24 mouse cellular contexts compared by ENCODE assay signal in genomic region chr7:98873316-98873715, GRCm38 (mm10). TPM values are rescaled to one million over a fixed set of nuclear protein-coding genes. Genes with fewer than 3 reads are reported as not detected.
"Had no signal": no experiment of that assay in that cellular context is flagged by ENCODE, and none has a peak within 500 bp of the region (broad histone marks: within the 10 kb centered on the region; RNA-seq: fewer than 3 reads in every experiment).

No protein-coding gene starts in this region.

- H3K27ac ChIP-seq: gastrocnemius, adult 2 months; heart, embryonic 13.5 days; heart, embryonic 15.5 days; hindbrain, embryonic 13.5 days; hindbrain, embryonic 15.5 days; hindbrain, postnatal 0 days; layer of hippocampus, adult 2 months; left cerebral cortex, adult 2 months; limb, embryonic 10.5 days; liver, embryonic 13.5 days had no signal

- DNase-seq: gastrocnemius, adult 2 months; gastrocnemius, postnatal 10 days; gastrocnemius, postnatal 25 days; heart, adult 18-20 months; heart, postnatal 14 days; heart, postnatal 36 days; kidney, adult 11 months; kidney, adult 8-10 months; kidney, postnatal 10 days; kidney, postnatal 25 days; kidney, postnatal 4 days; liver; liver, embryonic 13.5 days had no signal

- H3K9me3 ChIP-seq: heart, embryonic 13.5 days; heart, embryonic 15.5 days; hindbrain, embryonic 13.5 days; hindbrain, embryonic 15.5 days; limb, embryonic 10.5 days; limb, embryonic 12.5 days; liver, embryonic 13.5 days had no signal

- H3K36me3 ChIP-seq: heart, embryonic 13.5 days; heart, embryonic 15.5 days; hindbrain, embryonic 13.5 days; hindbrain, embryonic 15.5 days; limb, embryonic 10.5 days; limb, embryonic 12.5 days; liver, embryonic 13.5 days had no signal

- H3K4me3 ChIP-seq: gastrocnemius, adult 2 months; heart, embryonic 13.5 days; heart, embryonic 15.5 days; hindbrain, embryonic 13.5 days; hindbrain, embryonic 15.5 days; layer of hippocampus, adult 2 months; left cerebral cortex, adult 2 months; limb, embryonic 10.5 days; limb, embryonic 12.5 days; liver, embryonic 13.5 days had no signal

- H3K27me3 ChIP-seq: heart, embryonic 13.5 days; heart, embryonic 15.5 days had no signal

- H3K9ac ChIP-seq: heart, embryonic 13.5 days; heart, embryonic 15.5 days; hindbrain, embryonic 13.5 days; hindbrain, embryonic 15.5 days; limb, embryonic 12.5 days; liver, embryonic 13.5 days had no signal

RNA-seq across cellular contexts. Expression of gene Wnt11, which starts 38.4 kb away (rescaled TPM):
- total RNA-seq: granulocyte monocyte progenitor cell, adult 5-6 weeks; hematopoietic stem cell, adult 5-6 weeks had no signal
